Mouse (Mus musculus) embryonic fibroblast, embryonic 13.5 days (primary cell): Measurements from ENCODE around the gene Zdhhc13.
A peak's percentile ranks its signal among the peaks of the same experiment; 100 is the strongest.

ENCODE experiments used
- CTCF ChIP-seq: IDR thresholded peaks from 2 replicates; pipeline ENCODE4 v1.5.1; 2011; ENCODE audit warnings: mild to moderate bottlenecking, control low read depth, low read length, moderate library complexity, borderline replicate concordance; ENCODE audit not compliant: insufficient read depth
- POLR2A ChIP-seq: IDR thresholded peaks from 2 replicates; pipeline ENCODE4 v1.6.1; 2011; ENCODE audit warnings: low read depth, mild to moderate bottlenecking, control low read depth, low read length, moderate library complexity

DNA sequence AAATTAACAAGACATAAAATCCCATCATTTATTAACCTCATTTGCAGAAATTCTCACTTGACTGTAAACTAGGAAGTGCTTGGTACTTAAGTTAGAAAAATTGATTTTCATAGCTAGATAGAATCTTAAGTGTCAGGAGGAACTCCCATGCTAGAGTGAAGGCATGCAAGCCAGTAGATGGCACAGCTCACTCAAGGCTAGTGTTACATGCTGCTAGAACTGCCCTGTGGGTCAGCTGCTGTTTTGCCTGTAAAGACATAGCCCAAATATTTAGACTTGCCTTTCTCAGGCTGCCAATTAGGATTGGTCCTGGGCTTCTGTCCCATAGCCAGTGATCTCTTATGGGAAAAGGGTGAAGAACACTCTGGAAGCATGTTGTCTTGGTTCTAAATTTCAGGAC is 23.6 kb downstream of the Zdhhc13 start:
- TF ChIP-seq POLR2A: no peak
- peak; percentile 15; the same call in 1 of the 2 replicates for TF ChIP-seq CTCF
